Mouse (Mus musculus): Measurements from ENCODE around the gene Dexi. TPM values are rescaled to one million over a fixed set of nuclear protein-coding genes. Genes with fewer than 3 reads are reported as not detected.

Dexi gene
- polyA plus RNA-seq, 1 experiment = 1.6 TPM

GRCm38 (mm10) chr16:10570708-10571107 lies 27.9 kb upstream of the Dexi start:
- no peaks in the 10 kb centered on the region for H3K9me3 ChIP-seq (ENCODE audit: control insufficient read depth, low read length)
- H3K4me3 ChIP-seq (replicated peaks) = no peak overlapping the region
- no peaks in the 10 kb centered on the region for H3K27me3 ChIP-seq (ENCODE audit: control insufficient read depth)
- H3K4me1 ChIP-seq (ENCODE audit: control insufficient read depth) = no peaks in the 10 kb centered on the region
- peaks cover 52% of the 10 kb centered on the region for H3K36me3 ChIP-seq (ENCODE audit: control insufficient read depth)
- TF ChIP-seq GATA1 (IDR thresholded peaks at IDR 0.05; ENCODE audit: low read length) (no peak), TAL1 (IDR thresholded peaks at IDR 0.05; ENCODE audit: low read length) (no peak)

- no peaks in the 10 kb centered on the region for H3K27me3 ChIP-seq (ENCODE audit: control insufficient read depth)
- TF ChIP-seq TAL1 (IDR thresholded peaks at IDR 0.05; ENCODE audit: low read length) = no peak
- H3K36me3 ChIP-seq (ENCODE audit: control insufficient read depth) = peaks cover 51% of the 10 kb centered on the region
- no peaks in the 10 kb centered on the region for H3K4me1 ChIP-seq (ENCODE audit: control insufficient read depth)
- no peaks in the 10 kb centered on the region for H3K9me3 ChIP-seq (ENCODE audit: control insufficient read depth, low read length)
- no peak overlapping the region for H3K4me3 ChIP-seq (replicated peaks)
Observed at GRCm38 (mm10) chr16:10569809-10570395, 27.0 kb upstream of the Dexi start.

- TF ChIP-seq GATA1 (IDR thresholded peaks at IDR 0.05; ENCODE audit: low read length) = no peak
- no peak for TF ChIP-seq TAL1 (IDR thresholded peaks at IDR 0.05; ENCODE audit: low read length)
- H3K36me3 ChIP-seq (ENCODE audit: control insufficient read depth) = peaks cover 48% of the 10 kb centered on the region
- H3K4me1 ChIP-seq (ENCODE audit: control insufficient read depth) = no peaks in the 10 kb centered on the region
- H3K4me3 ChIP-seq (replicated peaks) = no peak overlapping the region
- H3K9me3 ChIP-seq (ENCODE audit: control insufficient read depth, low read length) = no peaks in the 10 kb centered on the region
- no peaks in the 10 kb centered on the region for H3K27me3 ChIP-seq (ENCODE audit: control insufficient read depth)
Observed at GRCm38 (mm10) chr16:10567153-10567552, 24.3 kb upstream of the Dexi start.

- H3K4me1 ChIP-seq (ENCODE audit: control insufficient read depth) = no peaks in the 10 kb centered on the region
- no peaks in the 10 kb centered on the region for H3K27me3 ChIP-seq (ENCODE audit: control insufficient read depth)
- no peaks in the 10 kb centered on the region for H3K9me3 ChIP-seq (ENCODE audit: control insufficient read depth, low read length)
- peaks cover 49% of the 10 kb centered on the region for H3K36me3 ChIP-seq (ENCODE audit: control insufficient read depth)
- no peak overlapping the region for H3K4me3 ChIP-seq (replicated peaks)
- TF ChIP-seq TAL1 (IDR thresholded peaks at IDR 0.05; ENCODE audit: low read length) (no peak), GATA1 (IDR thresholded peaks at IDR 0.05; ENCODE audit: low read length) (no peak)
Observed at GRCm38 (mm10) chr16:10565278-10565885, 22.5 kb upstream of the Dexi start.

GRCm38 (mm10) chr16:10559991-10560390 lies 17.1 kb upstream of the Dexi start:
- no peak overlapping the region for H3K4me3 ChIP-seq (replicated peaks)
- peaks cover 2% of the 10 kb centered on the region; the same call in 1 of the 2 replicates for H3K4me1 ChIP-seq (ENCODE audit: control insufficient read depth)
- no peaks in the 10 kb centered on the region for H3K9me3 ChIP-seq (ENCODE audit: control insufficient read depth, low read length)
- TF ChIP-seq GATA1 (IDR thresholded peaks at IDR 0.05; ENCODE audit: low read length) (no peak), TAL1 (IDR thresholded peaks at IDR 0.05; ENCODE audit: low read length) (no peak)
- H3K36me3 ChIP-seq (ENCODE audit: control insufficient read depth) = peaks cover 30% of the 10 kb centered on the region
- no peaks in the 10 kb centered on the region for H3K27me3 ChIP-seq (ENCODE audit: control insufficient read depth)

- Histone ChIP-seq H3K27me3 (ENCODE audit: control insufficient read depth) (no peaks in the 10 kb centered on the region), H3K4me3 (replicated peaks) (no peak overlapping the region), H3K36me3 (ENCODE audit: control insufficient read depth) (no peaks in the 10 kb centered on the region), H3K9me3 (ENCODE audit: control insufficient read depth, low read length) (no peaks in the 10 kb centered on the region), H3K4me1 (ENCODE audit: control insufficient read depth) (peaks cover 5% of the 10 kb centered on the region)
- no peak for TF ChIP-seq TAL1 (IDR thresholded peaks at IDR 0.05; ENCODE audit: low read length)
- TF ChIP-seq GATA1 (IDR thresholded peaks at IDR 0.05; ENCODE audit: low read length) = no peak
Observed at GRCm38 (mm10) chr16:10553858-10554257, 11.0 kb upstream of the Dexi start.

GRCm38 (mm10) chr16:10551592-10551991 lies 8.7 kb upstream of the Dexi start:
- TF ChIP-seq TAL1 (IDR thresholded peaks at IDR 0.05; ENCODE audit: low read length) = no peak
- no peak for TF ChIP-seq GATA1 (IDR thresholded peaks at IDR 0.05; ENCODE audit: low read length)
- peaks cover 11% of the 10 kb centered on the region for H3K4me1 ChIP-seq (ENCODE audit: control insufficient read depth)
- no peaks in the 10 kb centered on the region for H3K9me3 ChIP-seq (ENCODE audit: control insufficient read depth, low read length)

GRCm38 (mm10) chr16:10549600-10549999 lies 6.7 kb upstream of the Dexi start:
- Histone ChIP-seq H3K4me3 (replicated peaks) (no peak overlapping the region), H3K4me1 (ENCODE audit: control insufficient read depth) (peaks cover 26% of the 10 kb centered on the region), H3K9me3 (ENCODE audit: control insufficient read depth, low read length) (no peaks in the 10 kb centered on the region), H3K27me3 (ENCODE audit: control insufficient read depth) (no peaks in the 10 kb centered on the region), H3K36me3 (ENCODE audit: control insufficient read depth) (no peaks in the 10 kb centered on the region)
- TF ChIP-seq GATA1 (IDR thresholded peaks at IDR 0.05; ENCODE audit: low read length) (no peak), TAL1 (IDR thresholded peaks at IDR 0.05; ENCODE audit: low read length) (no peak)

More at GRCm38 (mm10) chr16:10551592-10551991, 8.7 kb upstream of the Dexi start:
- Histone ChIP-seq H3K4me3 (replicated peaks) (no peak overlapping the region), H3K27me3 (ENCODE audit: control insufficient read depth) (no peaks in the 10 kb centered on the region), H3K36me3 (ENCODE audit: control insufficient read depth) (no peaks in the 10 kb centered on the region)

- Histone ChIP-seq H3K4me1 (ENCODE audit: control insufficient read depth) (peaks cover 32% of the 10 kb centered on the region), H3K4me3 (replicated peaks) (no peak overlapping the region), H3K9me3 (ENCODE audit: control insufficient read depth, low read length) (no peaks in the 10 kb centered on the region), H3K27me3 (ENCODE audit: control insufficient read depth) (no peaks in the 10 kb centered on the region), H3K36me3 (ENCODE audit: control insufficient read depth) (no peaks in the 10 kb centered on the region)
- TF ChIP-seq GATA1 (IDR thresholded peaks at IDR 0.05; ENCODE audit: low read length) (no peak), TAL1 (IDR thresholded peaks at IDR 0.05; ENCODE audit: low read length) (no peak)
Observed at GRCm38 (mm10) chr16:10548938-10549337, 6.1 kb upstream of the Dexi start.
